In genomic region chr14:62761036-62761881, GRCm38 (mm10) we compare ENCODE assay signal across 8 mouse cellular contexts. TPM values are rescaled to one million over a fixed set of nuclear protein-coding genes. Genes with fewer than 3 reads are reported as not detected.
DNase-seq lines count a peak whose midpoint lies in the region; ATAC-seq and TF ChIP-seq lines count a peak whose summit lies in the region.

Gene Ints6, minus strand, starts transcription at chr14:62761169.

- TF ChIP-seq CTCF in bone marrow, adult 2 months (IDR thresholded peaks at IDR 0.05; ENCODE audit: control insufficient read depth, insufficient read depth, low read length) = no peak
- TF ChIP-seq CTCF in midbrain, postnatal 0 days (IDR thresholded peaks at IDR 0.05) = no peak

- peak; percentile 100 for TF ChIP-seq POLR2A in bone marrow, adult 2 months (IDR thresholded peaks at IDR 0.05; ENCODE audit: borderline replicate concordance, control insufficient read depth, low read depth, low read length)
- TF ChIP-seq POLR2A in limb, embryonic 14.5 days (IDR thresholded peaks at IDR 0.05; ENCODE audit: borderline replicate concordance, extremely low read depth, insufficient read depth, insufficient read length) = peak; percentile 100; the same call in 1 of the 2 replicates

- H3K27ac ChIP-seq in bone marrow, adult 2 months (ENCODE audit: control insufficient read depth, insufficient read depth, low read depth, low read length, poor library complexity) = peak within 1 kb of the TSS; percentile 96
- H3K27ac ChIP-seq in embryonic facial prominence, embryonic 15.5 days (replicated peaks) = peak within 1 kb of the TSS; percentile 99
- H3K27ac ChIP-seq in limb, embryonic 14.5 days (replicated peaks; ENCODE audit: low read depth, low read length) = peak within 1 kb of the TSS; percentile 97
- H3K27ac ChIP-seq in midbrain, postnatal 0 days (ENCODE audit: low read depth, low read length) = peak within 1 kb of the TSS; percentile 89

- H3K27me3 ChIP-seq in embryonic facial prominence, embryonic 15.5 days = no peaks in the 10 kb centered on the region
- no peaks in the 10 kb centered on the region for H3K27me3 ChIP-seq in limb, embryonic 14.5 days (ENCODE audit: control insufficient read depth, insufficient read depth, low read length)
- no peaks in the 10 kb centered on the region for H3K27me3 ChIP-seq in midbrain, postnatal 0 days (ENCODE audit: insufficient read depth, low read length)

- peak within 1 kb of the TSS; percentile 98 for H3K4me3 ChIP-seq in bone marrow, adult 2 months (replicated peaks; ENCODE audit: control insufficient read depth, low read depth, low read length)
- peak within 1 kb of the TSS; percentile 98 for H3K4me3 ChIP-seq in embryonic facial prominence, embryonic 15.5 days (replicated peaks)
- H3K4me3 ChIP-seq in limb, embryonic 14.5 days (replicated peaks; ENCODE audit: low read length) = peak within 1 kb of the TSS; percentile 99
- peak within 1 kb of the TSS; percentile 79 for H3K4me3 ChIP-seq in midbrain, postnatal 0 days (ENCODE audit: low read depth, low read length)

- peak; percentile 100 for DNase-seq in 416B (ENCODE audit: low read depth)
- DNase-seq in heart, adult 8-10 months (ENCODE audit: low spot score) = peak; percentile 99
- peak; percentile 100 for DNase-seq in kidney, adult 9 months
- DNase-seq in limb, embryonic 14.5 days (ENCODE audit: low spot score) = peak; percentile 100
- peak; percentile 100 for DNase-seq in midbrain, postnatal 0 days (ENCODE audit: low spot score)
- DNase-seq in spleen, postnatal 14 days (ENCODE audit: low spot score in 2 of 2) = peak; percentile 93 to 95

- no peaks in the 10 kb centered on the region for H3K9me3 ChIP-seq in embryonic facial prominence, embryonic 15.5 days (replicated peaks)
- H3K9me3 ChIP-seq in limb, embryonic 14.5 days (ENCODE audit: control insufficient read depth, low read length) = no peaks in the 10 kb centered on the region
- no peaks in the 10 kb centered on the region for H3K9me3 ChIP-seq in midbrain, postnatal 0 days (ENCODE audit: low read length)

- under 1% methylated on average over 72 of the region's 72 CpGs for WGBS in bone marrow, adult 2 months
- under 1% methylated on average over 65 of the region's 72 CpGs for WGBS in embryonic facial prominence, embryonic 15.5 days
- WGBS in limb, embryonic 14.5 days = under 1% methylated on average over 36 of the region's 72 CpGs
- WGBS in midbrain, postnatal 0 days = under 1% methylated on average over 71 of the region's 72 CpGs

- H3K4me2 ChIP-seq in embryonic facial prominence, embryonic 15.5 days (replicated peaks) = peak within 1 kb of the TSS; percentile 57
- peak within 1 kb of the TSS; percentile 71 for H3K4me2 ChIP-seq in limb, embryonic 14.5 days (replicated peaks; ENCODE audit: low read depth, low read length, severe bottlenecking)
- H3K4me2 ChIP-seq in midbrain, postnatal 0 days (ENCODE audit: low read depth, low read length, poor library complexity, severe bottlenecking) = peak within 1 kb of the TSS; percentile 85

- H3K36me3 ChIP-seq in embryonic facial prominence, embryonic 15.5 days = peaks cover 7% of the 10 kb centered on the region; the same call in 1 of the 2 replicates
- peaks cover 13% of the 10 kb centered on the region for H3K36me3 ChIP-seq in limb, embryonic 14.5 days (ENCODE audit: control insufficient read depth, insufficient read depth, low read length)
- no peaks in the 10 kb centered on the region for H3K36me3 ChIP-seq in midbrain, postnatal 0 days (ENCODE audit: insufficient read depth, low read length)

- no peaks in the 10 kb centered on the region for H3K4me1 ChIP-seq in bone marrow, adult 2 months (ENCODE audit: control insufficient read depth, insufficient read depth, low read length)
- peaks cover 8% of the 10 kb centered on the region; the same call in 1 of the 2 replicates for H3K4me1 ChIP-seq in embryonic facial prominence, embryonic 15.5 days
- H3K4me1 ChIP-seq in limb, embryonic 14.5 days (ENCODE audit: control insufficient read depth, insufficient read depth, low read length) = peaks cover 7% of the 10 kb centered on the region
- peaks cover 6% of the 10 kb centered on the region for H3K4me1 ChIP-seq in midbrain, postnatal 0 days (ENCODE audit: insufficient read depth, low read length)

- peak; percentile 99 for ATAC-seq in embryonic facial prominence, embryonic 15.5 days (ENCODE audit: insufficient number of reproducible peaks, low FRiP score, low TSS enrichment, low read depth)
- ATAC-seq in limb, embryonic 14.5 days (ENCODE audit: low FRiP score, low read depth) = peak; percentile 97
- peak; percentile 96 for ATAC-seq in midbrain, postnatal 0 days (ENCODE audit: low FRiP score)

- peak within 1 kb of the TSS; percentile 99 for H3K9ac ChIP-seq in embryonic facial prominence, embryonic 15.5 days
- H3K9ac ChIP-seq in limb, embryonic 14.5 days (ENCODE audit: low read depth, low read length, severe bottlenecking) = peak within 1 kb of the TSS; percentile 98
- H3K9ac ChIP-seq in midbrain, postnatal 0 days (replicated peaks; ENCODE audit: low read length, poor library complexity, severe bottlenecking) = peak within 1 kb of the TSS; percentile 94

RNA-seq across cellular contexts. Expression of gene Ints6, which starts in this region (rescaled TPM):
- 5.6 and 9.9 TPM in 2 replicates for polyA plus RNA-seq in bone marrow, adult 2 months (2011; ENCODE audit: insufficient read depth, insufficient read length, low replicate concordance, missing spikeins)
- polyA plus RNA-seq in embryonic facial prominence, embryonic 15.5 days (2015; fragmentation: Nextera tagmentation; extraction: Ambion mirVana) = 21.1 and 23.2 TPM in 2 replicates
- total RNA-seq in heart, adult 8-10 months (2022) = 10 to 100 TPM; 12.7 to 15.2 (median 13.9) TPM
- 16.9 and 18.9 TPM in 2 replicates for polyA plus RNA-seq in limb, embryonic 14.5 days (2012; rRNA removed)
- 27.3 and 34.9 TPM in 2 replicates for polyA plus RNA-seq in limb, embryonic 14.5 days (2014; fragmentation: Nextera tagmentation; extraction: Ambion mirVana)
- 19.1 and 44.9 TPM in 2 replicates for total RNA-seq in midbrain, postnatal 0 days (2014; rRNA removed)
- 6.1 and 9.5 TPM in 2 replicates for polyA plus RNA-seq in midbrain, postnatal 0 days (2015; fragmentation: Nextera tagmentation; extraction: Ambion mirVana)

Comparison
In these comparisons a context has a peak if more than half of its experiments do, and no peak if none do; other contexts are left out.
1. Peak in every context shown above with its lines: DNase-seq, ATAC-seq, H3K4me3 ChIP-seq and H3K27ac ChIP-seq.